ENCODE assay signal across 9 mouse cellular contexts in genomic region chr7:144789601-144790556, GRCm38 (mm10). TPM values are rescaled to one million over a fixed set of nuclear protein-coding genes. Genes with fewer than 3 reads are reported as not detected.
A peak's percentile ranks its signal among the peaks of the same experiment; 100 is the strongest.
DNase-seq lines count a peak whose midpoint lies in the region; ATAC-seq and TF ChIP-seq lines count a peak whose summit lies in the region.
"Had no signal": no experiment of that assay in that cellular context is flagged by ENCODE, and none has a peak within 500 bp of the region (broad histone marks: within the 10 kb centered on the region; RNA-seq: fewer than 3 reads in every experiment).

No protein-coding gene starts in this region.

- TF ChIP-seq EP300 in heart, adult 2 months (IDR thresholded peaks at IDR 0.05; ENCODE audit: insufficient read depth, low read depth, low read length): no peak
- TF ChIP-seq EP300 in stomach, postnatal 0 days (optimal IDR thresholded peaks at IDR 0.05): no peak

- no peak for DNase-seq in heart, adult 2 months
- no peak for DNase-seq in heart, adult 8-10 months (ENCODE audit: low spot score)
- DNase-seq in thymus, postnatal 25 days: peak; percentile 11
- no peak for DNase-seq in thymus, postnatal 36 days
- no peak for DNase-seq in liver, embryonic 11.5 days (ENCODE audit: low spot score)
- DNase-seq in stomach, postnatal 0 days (ENCODE audit: low spot score): no peak
- DNase-seq in urinary bladder, postnatal 10 days (ENCODE audit: low spot score): no peak
- DNase-seq in cerebellum, adult 8-10 months: no peak

- H3K36me3 ChIP-seq in heart, adult 2 months (ENCODE audit: control insufficient read depth, insufficient read depth, low read length): no peaks in the 10 kb centered on the region
- H3K36me3 ChIP-seq in liver, embryonic 11.5 days (ENCODE audit: control insufficient read depth, insufficient read depth, low read length): no peaks in the 10 kb centered on the region
- H3K36me3 ChIP-seq in stomach, postnatal 0 days (ENCODE audit: control insufficient read depth, insufficient read depth, low read length): no peaks in the 10 kb centered on the region

- no peaks in the 10 kb centered on the region for H3K79me2 ChIP-seq in heart, adult 2 months (replicated peaks; ENCODE audit: control insufficient read depth, insufficient read depth, low read length)

- H3K27me3 ChIP-seq in heart, adult 2 months (ENCODE audit: control insufficient read depth, insufficient read depth, low read length): no peaks in the 10 kb centered on the region
- no peaks in the 10 kb centered on the region; the same call in 1 of the 2 replicates for H3K27me3 ChIP-seq in liver, embryonic 11.5 days (replicated peaks; ENCODE audit: control insufficient read depth, insufficient read depth, low read length)
- H3K27me3 ChIP-seq in stomach, postnatal 0 days (ENCODE audit: control insufficient read depth, insufficient read depth, low read length): no peaks in the 10 kb centered on the region

- TF ChIP-seq CTCF in heart, adult 2 months (IDR thresholded peaks at IDR 0.05): peak; percentile 24; the same call in 1 of the 2 replicates
- peak; percentile 53 for TF ChIP-seq CTCF in stomach, postnatal 0 days (IDR thresholded peaks at IDR 0.05; ENCODE audit: low read depth)

- H3K4me2 ChIP-seq in liver, embryonic 11.5 days: peak overlapping the region; percentile 69
- 0 out of 2 replicates have a peak overlapping the region, but pooled peaks have one; percentile 25 for H3K4me2 ChIP-seq in stomach, postnatal 0 days (replicated peaks; ENCODE audit: low read depth)

- H3K27ac ChIP-seq in heart, adult 2 months: no peak overlapping the region
- H3K27ac ChIP-seq in liver, embryonic 11.5 days (ENCODE audit: low read depth, low read length): peak overlapping the region; percentile 96
- no peak overlapping the region for H3K27ac ChIP-seq in stomach, postnatal 0 days (replicated peaks)

- intact Hi-C loops in heart, adult 2 months (cut with DNase I): no loop called here

- no peak for ATAC-seq in liver, embryonic 11.5 days (replicated peaks; ENCODE audit: low FRiP score)
- no peak for ATAC-seq in stomach, postnatal 0 days (ENCODE audit: low FRiP score, low TSS enrichment)

- no peak overlapping the region for H3K4me3 ChIP-seq in heart, adult 2 months
- H3K4me3 ChIP-seq in liver, embryonic 11.5 days (ENCODE audit: low read depth, low read length): 0 out of 2 replicates have a peak overlapping the region, but pooled peaks have one; percentile 18
- H3K4me3 ChIP-seq in stomach, postnatal 0 days (ENCODE audit: low read depth, low read length): no peak overlapping the region

- 51% methylated on average over 36 of the region's 36 CpGs for WGBS in heart, adult 2 months
- WGBS in liver, embryonic 11.5 days: 50% methylated on average over 36 of the region's 36 CpGs
- 49% methylated on average over 36 of the region's 36 CpGs for WGBS in stomach, postnatal 0 days

- no peaks in the 10 kb centered on the region for H3K4me1 ChIP-seq in heart, adult 2 months (ENCODE audit: control insufficient read depth, insufficient read depth, low read length)
- peaks cover 45% of the 10 kb centered on the region for H3K4me1 ChIP-seq in liver, embryonic 11.5 days (replicated peaks; ENCODE audit: control insufficient read depth, insufficient read depth, low read length)
- no peaks in the 10 kb centered on the region for H3K4me1 ChIP-seq in stomach, postnatal 0 days (replicated peaks; ENCODE audit: control insufficient read depth, insufficient read depth)

- H3K9me3 ChIP-seq in liver, embryonic 11.5 days (ENCODE audit: control insufficient read depth, low read length): no peaks in the 10 kb centered on the region
- H3K9me3 ChIP-seq in stomach, postnatal 0 days (ENCODE audit: control insufficient read depth, low read length): no peaks in the 10 kb centered on the region

- H3K9ac ChIP-seq in heart, adult 2 months (ENCODE audit: low read depth, low read length): no peak overlapping the region
- peak overlapping the region; percentile 27; the same call in 1 of the 2 replicates for H3K9ac ChIP-seq in liver, embryonic 11.5 days (ENCODE audit: low read depth, low read length)
- H3K9ac ChIP-seq in stomach, postnatal 0 days (ENCODE audit: low read length): no peak overlapping the region

- no peak for TF ChIP-seq POLR2A in heart, adult 2 months (IDR thresholded peaks at IDR 0.05; ENCODE audit: insufficient read depth, low read depth, low read length)

RNA-seq across cellular contexts. Expression of gene Ano1, which starts 38.1 kb away (rescaled TPM):
- total RNA-seq in heart, adult 2 months (2021): 10 to 100 TPM; 11.1 to 11.7 TPM
- 11.7 and 12.5 TPM in 2 replicates for polyA plus RNA-seq in heart, adult 2 months (2012; rRNA removed)
- 10 to 100 TPM in 3 of 4 experiments, 1 to 10 TPM in 1; 7.5 to 12.1 (median 11.7) TPM for total RNA-seq in heart, adult 8-10 months (2022)
- 10.2 and 13.2 TPM in 2 replicates for polyA plus RNA-seq in liver, embryonic 11.5 days (2014; fragmentation: Nextera tagmentation; extraction: Ambion mirVana)
- polyA plus RNA-seq in stomach, postnatal 0 days (2015; fragmentation: Nextera tagmentation; extraction: Ambion mirVana): 32.4 and 41.6 TPM in 2 replicates

RNA-seq across cellular contexts. Expression of gene Fgf3, which starts 48.0 kb away (rescaled TPM):
- not detected for total RNA-seq in heart, adult 2 months (2021)
- polyA plus RNA-seq in heart, adult 2 months (2012; rRNA removed): not detected in 2 replicates
- not detected for total RNA-seq in heart, adult 8-10 months (2022)
- 0.21 and 0.35 TPM in 2 replicates for polyA plus RNA-seq in liver, embryonic 11.5 days (2014; fragmentation: Nextera tagmentation; extraction: Ambion mirVana)
- polyA plus RNA-seq in stomach, postnatal 0 days (2015; fragmentation: Nextera tagmentation; extraction: Ambion mirVana): 0.47 and 1.1 TPM in 2 replicates
- polyA plus RNA-seq: gonadal fat pad, adult 2 months had no signal

RNA-seq across cellular contexts. Expression of gene Fgf4, which starts 57.3 kb away (rescaled TPM):
- not detected for total RNA-seq in heart, adult 2 months (2021)
- not detected in 2 replicates for polyA plus RNA-seq in heart, adult 2 months (2012; rRNA removed)
- not detected for total RNA-seq in heart, adult 8-10 months (2022)
- not detected in 2 replicates for polyA plus RNA-seq in liver, embryonic 11.5 days (2014; fragmentation: Nextera tagmentation; extraction: Ambion mirVana)
- polyA plus RNA-seq in stomach, postnatal 0 days (2015; fragmentation: Nextera tagmentation; extraction: Ambion mirVana): not detected in 2 replicates
- polyA plus RNA-seq: gonadal fat pad, adult 2 months had no signal
